Mouse (Mus musculus): ENCODE measurements around the gene Scn5a.

Gene Scn5a

DNA sequence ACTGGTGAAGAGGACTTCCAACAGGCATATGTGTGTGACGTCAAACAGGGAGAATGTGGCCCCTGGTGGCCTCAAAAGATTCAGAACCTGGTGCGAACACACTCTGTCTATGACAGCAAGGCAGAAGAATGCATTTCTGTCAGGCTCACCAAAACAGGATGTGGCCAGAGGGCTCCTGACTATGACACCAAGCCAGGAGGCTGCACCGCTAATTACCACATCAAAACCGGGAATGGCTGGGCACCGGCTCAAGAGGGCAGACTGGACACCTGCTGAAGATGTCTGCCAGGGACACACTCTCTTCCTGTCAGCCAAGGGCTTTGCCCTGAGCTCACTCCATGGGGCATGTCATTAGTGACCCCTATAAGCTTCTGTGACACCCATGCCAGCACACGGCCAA is 15.2 kb downstream of the Scn5a start:
- no peak for DNase-seq

DNA sequence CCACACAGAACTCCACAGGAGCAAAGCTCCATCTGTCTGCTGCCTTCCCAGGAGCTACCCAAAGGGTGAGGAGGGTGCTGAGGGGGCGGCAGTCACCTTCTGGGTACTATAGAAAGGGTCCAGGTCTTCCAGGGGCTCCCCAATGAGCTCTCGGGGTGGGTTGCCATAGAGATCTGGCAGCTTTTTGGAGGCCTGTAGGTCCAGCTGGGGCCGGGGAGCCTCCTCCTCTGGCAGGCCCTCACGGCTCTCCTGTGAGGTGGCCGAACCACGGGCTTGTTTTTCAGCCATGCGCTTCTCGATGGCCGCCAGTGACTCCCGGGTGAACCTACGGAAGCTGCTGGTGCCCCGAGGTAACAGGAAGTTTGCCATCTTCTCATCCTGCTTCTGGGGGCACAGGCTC is 16.6 kb downstream of the Scn5a start:
- DNase-seq: no peak

DNA sequence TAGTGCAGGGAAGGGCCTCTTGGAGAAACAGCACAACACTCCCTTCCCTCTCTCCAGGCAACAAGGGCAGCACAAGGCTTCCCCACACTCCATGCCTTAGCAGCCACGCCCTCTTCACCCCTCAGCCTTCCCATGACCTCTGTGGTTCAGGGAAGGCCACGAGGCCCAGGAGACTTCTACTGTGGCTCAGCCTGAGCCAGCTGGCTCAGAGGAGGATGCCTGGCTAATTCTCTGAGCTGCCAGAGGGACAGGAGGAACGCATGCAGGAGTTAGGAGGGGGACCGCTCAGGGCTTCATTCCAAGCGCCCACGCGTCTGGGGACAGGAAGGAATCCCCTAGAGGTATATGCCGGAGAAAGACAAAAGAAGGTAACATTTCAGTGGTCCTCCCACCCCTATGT is 17.1 kb downstream of the Scn5a start:
- DNase-seq: no peak

DNA sequence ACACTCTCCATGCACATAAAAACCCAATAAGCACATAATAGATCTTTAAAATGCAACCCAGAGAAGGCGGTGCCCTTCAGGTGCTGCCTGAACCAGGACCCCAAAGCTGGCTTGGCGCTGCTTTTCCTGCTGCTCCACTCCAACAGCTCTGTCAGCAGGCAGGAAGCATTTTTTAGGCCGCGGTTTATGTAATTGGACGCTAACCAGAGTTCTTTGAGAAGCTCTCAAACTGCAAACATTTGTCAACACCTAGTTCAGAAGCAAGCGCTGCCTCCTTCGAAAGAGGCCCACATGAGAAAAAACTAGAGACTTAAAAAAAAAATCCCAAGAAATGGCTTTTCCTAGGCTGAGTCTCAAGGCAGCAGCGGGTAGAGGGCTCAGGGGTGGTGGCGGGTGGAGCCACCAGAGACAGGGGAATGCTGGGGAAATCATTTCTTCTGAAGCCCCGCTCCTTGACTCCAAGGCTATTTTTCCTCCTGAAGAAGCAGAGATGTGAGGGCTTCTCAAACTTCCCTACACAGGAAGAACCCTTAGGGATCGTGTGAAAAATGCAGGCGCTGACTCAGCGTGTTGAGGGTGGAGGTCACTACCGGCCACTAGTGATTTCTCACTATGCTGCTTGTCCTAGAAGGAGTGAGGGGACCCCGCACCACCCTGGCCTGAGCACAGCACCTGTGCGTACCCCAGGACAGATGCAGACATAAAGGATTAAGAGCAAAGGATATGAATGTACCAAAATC is 19.1 kb downstream of the Scn5a start:
- DNase-seq: peak; percentile 16

DNA sequence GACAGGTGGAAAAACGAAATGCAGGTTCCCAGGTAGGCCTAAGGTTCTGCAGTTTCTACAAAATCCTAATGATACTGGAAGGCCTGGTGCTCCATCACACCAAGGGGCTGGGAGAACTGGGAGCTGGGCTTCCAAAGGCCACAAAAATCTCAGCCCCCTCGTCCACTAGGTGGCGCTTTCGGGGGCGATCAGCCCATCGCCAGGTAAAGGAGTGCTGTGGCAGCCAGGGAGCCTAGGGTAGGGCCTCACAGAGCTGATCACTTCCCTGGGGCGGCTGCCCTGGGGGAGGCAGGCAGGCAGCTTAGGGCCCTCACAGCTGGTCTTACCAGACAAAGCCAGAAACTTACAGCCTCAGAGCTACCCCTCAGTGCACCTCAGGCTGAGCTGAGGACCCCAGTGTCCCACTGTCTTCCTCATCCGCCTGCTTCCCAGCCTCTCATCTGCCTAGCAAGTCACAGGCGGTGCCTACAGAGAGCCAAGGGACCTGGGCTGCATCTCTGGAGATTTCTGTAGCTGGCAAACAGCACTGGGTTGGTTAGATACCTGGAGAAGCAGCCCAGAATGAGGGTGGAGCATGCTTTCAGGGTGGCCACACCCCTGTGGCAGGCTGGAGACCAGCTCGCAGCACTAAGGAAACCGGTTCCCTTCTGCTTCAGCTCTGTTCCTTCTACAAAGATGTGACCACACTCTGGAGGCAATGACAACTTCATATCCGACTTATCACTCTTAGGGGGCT is 20.5 kb downstream of the Scn5a start:
- peak; percentile 56 for DNase-seq

DNA sequence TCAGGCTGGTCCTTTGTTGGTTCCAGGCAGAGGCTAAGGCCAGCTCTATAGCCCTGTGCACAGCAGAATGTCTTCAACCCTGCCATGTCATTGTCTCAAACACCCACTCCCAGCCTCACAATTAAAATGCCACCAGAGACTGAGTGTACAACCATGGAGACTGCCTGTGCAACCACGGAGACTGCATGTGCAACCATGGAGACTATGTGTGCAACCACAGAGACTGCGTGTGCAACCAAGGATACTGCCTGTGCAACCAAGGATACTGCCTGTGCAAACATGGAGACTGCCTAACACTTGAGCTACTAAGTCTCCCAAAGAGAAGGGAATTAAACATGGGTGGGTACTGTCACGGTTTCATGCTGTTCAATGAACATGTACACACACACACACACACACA is 22.8 kb downstream of the Scn5a start:
- DNase-seq: no peak

DNA sequence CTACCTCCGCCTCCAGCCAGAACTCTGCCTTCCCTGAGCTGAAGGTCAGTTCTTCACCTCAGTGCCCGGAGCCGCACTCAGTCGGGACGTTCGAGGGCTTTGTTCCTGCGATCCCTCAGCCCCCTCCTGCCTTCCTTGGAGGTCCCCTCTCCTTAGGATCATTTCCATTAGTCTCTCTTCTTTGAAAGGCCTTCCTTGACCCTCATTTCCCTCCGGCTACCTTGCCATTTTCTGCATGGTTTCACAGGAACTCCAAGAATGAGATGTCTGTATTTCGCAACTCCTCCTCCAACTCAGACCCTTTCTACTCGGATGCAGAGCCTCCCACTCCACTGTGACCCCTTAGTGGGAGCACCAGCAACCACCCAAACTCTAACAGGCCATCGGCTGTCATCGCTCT is 31.3 kb downstream of the Scn5a start:
- DNase-seq: no peak

DNA sequence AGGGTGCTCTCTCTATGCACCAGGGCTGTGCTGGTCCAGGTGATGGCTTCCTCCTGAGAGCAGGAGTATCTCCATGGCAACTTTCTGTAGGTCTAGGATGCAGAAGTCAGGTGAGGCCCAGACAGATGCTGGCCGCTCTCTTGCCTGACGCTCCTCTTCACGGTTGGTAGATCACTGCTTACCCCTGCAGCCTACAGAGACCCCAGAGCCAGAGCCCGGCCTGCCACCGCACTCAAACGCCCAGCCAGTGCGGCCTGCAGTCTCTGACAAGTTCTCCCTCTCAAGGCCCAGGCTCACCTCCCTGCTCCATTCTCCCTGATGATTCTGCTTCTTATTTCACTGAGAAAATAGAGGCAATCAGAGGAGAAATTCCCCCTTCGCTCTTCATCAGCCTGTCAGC is 31.7 kb downstream of the Scn5a start:
- no peak for DNase-seq

DNA sequence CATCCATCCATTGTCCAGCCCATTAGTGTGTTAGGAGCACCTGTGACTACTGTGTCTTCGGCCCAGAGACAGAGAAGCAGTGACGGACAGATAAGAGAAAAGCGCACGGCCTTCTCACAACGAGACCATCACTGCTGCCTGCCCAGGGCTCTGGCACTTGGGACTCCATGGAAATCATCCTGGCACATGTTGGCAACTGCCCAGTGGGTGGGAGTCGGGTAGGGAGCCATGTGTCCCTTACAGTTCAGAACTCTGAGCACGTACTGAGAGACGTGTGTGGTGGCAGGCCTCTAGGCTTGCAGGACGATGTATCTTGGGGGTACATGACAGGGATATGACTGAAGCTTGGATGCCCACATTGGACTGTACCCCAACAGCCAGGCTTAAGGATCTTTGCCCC is 38.1 kb downstream of the Scn5a start:
- DNase-seq: no peak

DNA sequence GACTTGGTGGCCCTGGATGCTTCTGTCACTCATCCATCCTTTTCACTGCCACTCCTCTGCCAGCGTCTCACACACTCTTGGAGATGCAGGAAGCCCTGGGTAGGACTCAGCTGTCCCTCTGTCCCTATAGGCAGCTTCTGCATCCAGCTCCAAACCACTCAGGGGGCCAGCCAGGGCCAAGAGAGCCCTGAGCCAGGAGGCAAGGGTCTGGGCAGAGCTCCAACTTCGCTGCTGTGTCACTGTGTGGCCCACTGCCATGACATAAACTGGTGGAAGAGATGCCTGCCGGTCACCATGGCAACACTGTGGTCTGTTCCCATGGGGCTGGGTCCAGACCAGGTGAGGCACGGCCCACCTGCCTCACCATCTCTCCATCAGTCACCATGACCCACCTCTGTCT is 41.0 kb downstream of the Scn5a start:
- DNase-seq: no peak

DNA sequence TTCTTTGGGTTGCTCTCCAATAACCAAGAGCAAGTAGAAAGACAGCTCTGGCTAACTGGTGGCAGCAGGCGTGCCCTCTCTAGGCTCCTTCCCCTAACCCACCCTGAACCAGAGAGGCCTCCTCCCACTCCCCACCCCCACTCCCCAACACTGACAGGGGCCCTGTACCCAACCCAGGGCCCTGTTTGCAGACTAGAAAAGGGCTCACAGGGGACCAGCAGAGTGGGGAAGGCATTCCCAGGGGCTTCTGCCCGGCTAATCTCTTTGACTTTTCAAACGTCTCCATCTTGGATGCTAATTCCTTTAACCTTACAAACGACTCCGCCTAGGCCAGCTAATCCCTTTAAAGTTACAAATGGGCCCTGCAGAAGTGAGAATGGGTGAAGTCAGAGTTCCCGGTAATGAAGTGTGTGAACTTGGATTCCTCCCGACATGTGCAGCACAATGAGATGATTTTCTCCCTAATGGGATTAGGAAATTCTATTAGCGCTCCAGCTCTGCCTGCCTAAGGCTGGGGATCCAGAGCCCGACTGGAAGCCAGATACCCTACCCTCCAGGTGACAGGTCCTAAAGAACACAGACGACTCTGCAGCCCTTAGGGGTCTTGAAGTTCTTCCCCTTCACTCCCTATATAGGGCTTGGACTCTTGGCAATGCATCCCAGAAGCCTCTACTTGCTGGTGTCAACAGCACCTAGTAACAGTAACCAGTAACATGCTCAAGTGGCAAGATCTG is 47.0 kb downstream of the Scn5a start:
- no peak for DNase-seq

DNA sequence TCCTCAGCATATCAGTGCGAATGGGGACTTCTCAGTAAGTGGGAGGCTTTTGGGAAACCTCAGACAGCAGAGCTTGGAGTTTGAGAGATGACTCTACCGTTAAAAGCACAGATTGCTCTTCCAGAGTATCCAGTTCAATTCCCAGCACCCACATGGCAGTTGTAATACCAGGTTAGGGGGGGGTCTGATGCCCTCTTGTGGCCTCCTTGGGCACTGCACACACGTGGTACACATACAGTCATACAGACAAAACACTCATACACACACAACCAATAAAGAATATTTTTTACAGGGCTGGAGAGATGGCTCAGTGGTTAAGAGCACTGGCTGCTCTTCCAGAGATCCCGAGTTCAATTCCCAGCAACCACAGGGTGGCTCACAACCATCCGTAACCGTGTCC is 54.3 kb downstream of the Scn5a start:
- DNase-seq: no peak

DNA sequence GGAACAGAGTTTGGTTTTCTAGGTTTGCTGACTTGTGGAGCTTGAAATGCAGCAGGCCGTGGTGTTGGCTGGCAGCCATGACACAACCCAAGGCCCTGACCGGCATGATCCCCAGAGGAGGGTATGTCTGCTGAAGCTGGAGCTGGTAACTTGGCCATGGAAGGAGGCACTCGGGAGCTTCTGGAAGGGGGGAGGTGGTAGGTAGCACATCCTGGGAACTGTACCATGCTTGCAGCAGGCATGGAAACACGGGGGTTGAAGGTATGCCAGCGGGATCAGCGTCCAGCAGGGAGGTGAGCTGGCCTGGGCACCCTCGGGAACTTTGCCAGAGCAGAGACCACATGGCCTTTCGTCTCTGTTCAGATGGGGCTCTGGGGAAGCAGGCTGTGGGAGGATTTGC is 55.5 kb downstream of the Scn5a start:
- no peak for DNase-seq

DNA sequence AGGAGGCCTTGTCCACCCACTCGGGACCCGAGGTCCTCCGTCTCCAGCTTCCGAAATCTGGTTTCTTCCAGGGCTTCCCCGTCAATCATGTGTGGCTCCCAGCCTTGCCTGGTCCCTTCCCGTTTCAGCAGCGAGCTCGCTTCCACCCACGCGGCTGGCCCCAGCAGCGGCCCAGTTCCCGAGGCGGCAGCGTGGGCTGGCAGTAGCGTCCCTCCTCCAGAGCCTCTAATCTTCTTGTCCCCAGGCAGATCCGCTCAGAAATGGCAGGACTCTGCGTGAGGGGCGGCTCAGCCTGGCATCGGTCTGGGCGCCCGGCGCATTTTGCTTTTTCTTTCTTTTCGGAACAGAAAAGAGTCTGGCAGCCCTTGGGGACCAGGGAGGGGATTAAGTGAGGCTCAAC is 59.7 kb downstream of the Scn5a start:
- DNase-seq: no peak

DNA sequence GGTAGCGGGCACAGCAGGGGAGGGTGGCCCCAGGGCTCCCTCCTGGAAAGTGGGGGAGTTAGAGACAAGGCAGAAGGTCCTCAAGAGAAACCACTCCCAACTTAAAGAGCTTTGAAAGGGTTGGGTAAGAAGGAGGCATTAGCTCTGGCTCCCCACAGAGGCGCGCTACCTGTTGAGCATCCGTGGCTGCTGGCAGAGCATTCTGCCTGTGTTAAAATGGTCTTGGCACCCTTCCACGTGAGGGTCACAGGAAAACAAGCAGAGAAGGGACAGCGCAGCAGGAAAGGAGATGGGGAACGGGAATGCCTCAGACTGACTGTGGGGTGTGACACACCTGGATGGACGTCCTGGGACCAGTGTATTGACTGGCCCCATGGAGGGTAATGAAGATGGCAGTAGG is 60.6 kb downstream of the Scn5a start:
- DNase-seq: no peak

DNA sequence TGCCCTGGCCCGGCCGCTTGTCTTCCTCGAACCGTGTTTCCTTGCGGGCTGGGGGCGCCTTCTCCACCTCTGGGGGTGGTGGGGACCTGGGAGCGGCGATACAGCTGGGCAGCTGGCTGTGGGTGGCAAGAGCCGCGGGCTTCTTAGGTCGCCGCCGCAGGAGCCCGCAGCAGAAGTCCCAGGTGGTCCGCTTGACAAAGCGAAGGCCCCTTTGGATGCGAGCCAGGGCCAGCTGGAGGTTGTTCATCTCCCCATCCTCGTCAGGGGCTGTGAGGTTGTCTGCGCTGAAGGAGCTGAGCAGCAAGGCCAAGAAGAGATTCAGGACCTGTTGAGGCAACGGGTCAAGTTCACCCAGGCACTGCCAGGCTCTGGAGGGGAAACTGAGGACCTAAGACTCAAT is 61.3 kb downstream of the Scn5a start:
- DNase-seq: no peak

DNA sequence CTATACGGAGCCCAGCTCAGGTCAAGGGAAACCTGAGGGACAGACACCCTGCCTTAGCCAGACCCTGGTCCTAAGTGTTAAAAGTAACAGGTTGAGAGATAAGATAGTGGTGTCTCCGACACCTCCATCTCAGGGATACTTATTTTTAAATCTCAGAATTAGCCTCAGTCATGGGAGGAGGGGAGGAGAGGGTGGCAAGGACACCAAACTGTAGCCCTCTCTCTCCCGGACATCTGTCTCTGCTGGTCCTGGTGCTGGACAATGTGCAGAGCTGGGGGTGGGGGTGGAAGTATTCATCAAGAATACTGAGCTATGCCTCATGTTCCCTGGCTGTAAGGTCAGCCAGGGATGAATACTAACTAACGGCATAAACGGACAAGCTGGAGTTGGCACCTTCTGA is 62.0 kb downstream of the Scn5a start:
- DNase-seq: no peak

DNA sequence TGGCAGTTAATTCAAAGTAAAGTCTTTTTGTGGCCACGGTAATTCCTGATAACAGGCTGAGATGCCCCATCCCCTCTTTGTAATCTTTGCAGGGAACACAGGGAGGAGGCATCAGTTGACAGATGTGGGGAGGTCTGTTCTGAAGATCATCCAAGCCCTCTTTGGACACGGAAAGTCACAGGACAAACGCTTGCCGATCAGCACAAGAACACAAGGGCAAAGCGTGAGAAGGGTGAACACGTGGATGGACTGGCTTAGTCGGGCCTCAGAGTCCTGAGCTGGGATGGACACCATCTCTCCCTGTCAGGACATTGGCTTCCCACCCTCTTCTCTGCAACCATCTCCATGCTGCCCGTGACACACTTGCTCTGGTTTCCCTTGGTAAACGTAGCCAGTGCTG is 63.4 kb downstream of the Scn5a start:
- no peak for DNase-seq

DNA sequence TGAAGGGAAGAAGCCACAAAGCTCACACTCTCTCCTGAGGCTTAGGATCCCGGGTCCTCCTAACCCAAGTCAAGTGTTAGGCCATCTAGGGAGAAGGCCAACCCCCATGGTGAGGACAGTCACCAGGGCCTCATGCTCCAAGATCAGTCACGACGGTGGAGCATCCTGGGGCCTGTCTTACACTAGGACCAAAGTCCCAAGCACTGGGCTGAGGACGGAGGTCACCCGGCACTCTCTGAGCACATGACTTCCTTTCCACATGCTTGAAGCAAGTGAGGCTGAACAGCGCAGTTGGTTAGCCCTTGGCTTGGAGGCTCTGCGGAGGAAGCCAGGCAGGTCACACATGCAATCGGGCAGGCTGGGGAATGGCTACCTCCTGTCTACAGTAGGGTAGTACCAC is 63.8 kb downstream of the Scn5a start:
- no peak for DNase-seq

DNA sequence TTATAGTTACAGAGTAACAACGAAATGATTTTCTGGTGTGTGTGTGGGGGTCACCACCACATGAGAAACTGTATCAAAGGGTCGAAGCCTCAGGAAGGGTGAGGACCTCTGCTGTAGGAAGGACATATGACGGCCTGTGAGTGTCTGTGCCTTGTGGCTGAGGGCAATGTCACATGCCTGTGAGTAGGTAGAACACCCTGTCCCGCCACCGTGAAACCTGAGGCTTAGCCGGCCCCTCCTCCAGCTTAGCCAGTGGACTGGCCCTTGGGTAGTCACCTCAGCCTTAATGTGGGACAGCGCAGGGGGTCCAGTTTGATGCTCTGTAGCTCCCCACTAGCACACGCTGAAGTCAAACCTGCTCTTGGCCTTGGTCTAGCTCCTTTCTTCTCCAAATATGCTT is 65.0 kb downstream of the Scn5a start:
- DNase-seq: no peak

DNA sequence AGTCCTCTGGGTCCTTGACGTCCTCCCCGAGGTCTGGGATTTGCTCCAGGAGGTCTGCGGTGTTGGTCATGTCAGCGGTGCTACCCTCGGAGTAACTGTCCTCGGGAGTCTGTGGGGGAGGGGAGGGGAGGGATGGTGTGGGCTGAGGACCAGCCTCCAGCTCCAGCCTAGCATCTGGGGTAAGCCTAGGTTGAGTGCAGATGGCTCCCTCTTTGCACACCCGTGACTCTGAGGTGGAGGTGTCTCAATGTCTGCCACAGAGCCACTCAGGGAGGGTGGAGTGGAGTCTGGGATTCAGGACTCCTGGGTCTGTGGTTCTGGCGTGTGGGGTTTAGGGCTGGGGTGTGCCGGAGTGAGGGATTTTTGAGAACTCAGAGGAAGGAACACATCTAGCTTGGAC is 65.8 kb downstream of the Scn5a start:
- DNase-seq: no peak

DNA sequence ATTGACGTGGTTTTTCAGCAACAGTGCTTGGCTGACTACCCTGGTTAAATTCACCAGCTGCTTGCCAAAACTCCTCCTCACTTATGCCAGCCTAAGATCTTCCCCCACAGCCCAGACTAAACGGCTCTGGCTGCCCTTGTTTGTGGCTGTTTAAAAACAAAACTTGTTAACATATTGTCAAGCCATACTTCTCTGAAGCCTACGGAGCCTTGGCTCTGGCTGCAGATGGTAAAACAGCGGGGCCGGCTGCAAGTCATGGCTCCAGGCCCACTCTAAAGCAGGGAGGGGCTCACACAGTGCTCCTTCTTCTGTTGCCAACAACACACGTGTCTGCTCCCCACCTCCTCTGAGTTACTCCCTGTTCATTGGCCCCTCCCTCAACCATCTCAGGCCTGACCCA is 67.9 kb downstream of the Scn5a start:
- DNase-seq: no peak

DNA sequence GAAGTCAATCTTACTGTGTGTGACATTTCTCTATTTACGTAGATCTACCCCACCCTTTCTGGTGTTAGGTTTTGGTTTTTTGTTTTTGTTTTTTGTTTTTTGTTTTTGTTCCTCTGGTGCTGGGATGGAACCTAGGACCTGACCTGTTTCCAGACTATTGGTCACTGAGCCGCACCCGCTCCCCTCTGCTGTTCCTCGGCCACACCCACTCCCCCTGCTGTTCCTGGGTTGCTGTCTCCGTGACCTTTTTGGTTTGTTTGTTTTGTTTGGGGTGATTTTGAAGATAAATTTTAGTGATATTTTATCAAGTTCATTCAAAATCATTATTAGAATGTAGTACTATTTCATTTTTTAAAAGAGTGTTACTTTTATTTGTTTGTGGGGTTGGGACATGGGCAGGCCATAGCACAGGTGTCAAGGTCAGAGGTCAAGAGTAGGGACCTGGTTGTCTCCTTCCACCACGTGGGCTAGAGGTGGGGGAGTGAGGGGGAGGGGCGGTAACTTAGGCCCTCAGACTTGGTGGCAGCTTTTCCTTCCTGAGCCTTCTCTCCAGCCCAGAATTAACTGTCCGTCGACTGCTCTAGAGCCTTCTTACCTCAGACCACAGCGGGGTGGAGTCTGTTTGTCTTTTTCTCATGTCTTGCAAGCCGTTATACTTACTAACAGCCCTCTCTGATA is 73.7 kb downstream of the Scn5a start:
- no peak for DNase-seq

DNA sequence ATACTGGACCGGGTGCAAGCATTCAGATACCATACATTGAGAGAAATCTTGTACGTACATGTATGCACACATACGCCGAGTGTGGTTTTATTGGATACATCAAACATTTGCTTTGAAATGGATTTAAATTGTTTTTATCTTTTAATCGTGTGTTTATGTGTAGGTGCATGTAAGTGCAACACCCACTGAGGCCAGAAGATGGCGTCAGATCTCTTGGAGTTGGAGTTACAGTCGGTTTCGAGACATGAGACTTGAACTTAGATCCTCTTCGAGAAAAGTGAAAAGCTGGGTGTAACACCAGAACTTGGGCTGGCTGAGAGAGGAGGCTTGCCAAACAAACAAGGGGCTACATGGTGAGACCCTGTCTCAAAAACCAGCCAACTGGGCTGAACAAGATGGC is 75.2 kb downstream of the Scn5a start:
- DNase-seq: no peak

All from lung, postnatal 14 days (tissue).